8 mouse cellular contexts compared by ENCODE assay signal in the genomic region with DNA sequence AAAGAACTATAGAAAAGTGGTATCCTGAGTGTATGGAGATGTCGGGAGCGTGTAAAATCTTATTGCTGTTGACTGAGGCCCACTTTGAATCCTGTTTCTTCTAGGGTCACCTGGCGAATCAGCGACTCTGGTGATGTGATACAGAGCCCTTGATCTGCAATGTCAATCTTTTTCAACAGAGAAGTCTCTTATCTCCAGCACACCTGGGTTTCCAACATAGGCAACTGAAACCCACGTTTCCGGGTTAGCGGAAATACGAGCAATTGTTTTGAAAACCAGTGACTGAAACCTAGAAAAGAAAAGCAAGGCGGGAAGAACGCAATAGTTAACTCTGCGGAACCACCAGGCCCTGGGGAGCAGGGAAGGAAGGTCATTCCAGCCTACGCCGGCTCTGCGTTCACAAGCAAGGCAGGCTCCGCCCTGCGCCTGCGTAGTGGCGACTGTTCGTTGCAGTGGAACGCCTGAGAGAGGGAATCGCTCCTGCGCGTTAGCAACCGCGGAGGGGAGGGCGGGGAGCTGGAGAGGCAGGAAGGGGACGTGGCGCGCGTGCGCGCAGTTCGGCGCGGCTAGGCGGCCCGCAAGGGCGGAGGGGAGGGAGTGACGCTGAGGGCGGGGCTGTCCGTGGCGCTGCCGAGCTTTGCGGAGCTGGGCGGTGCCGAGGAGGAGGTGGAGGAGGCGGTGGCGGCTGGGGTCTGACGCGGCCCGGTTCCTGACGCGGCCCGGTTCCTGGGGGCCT. TPM values are rescaled to one million over a fixed set of nuclear protein-coding genes. Genes with fewer than 3 reads are reported as not detected.
DNase-seq lines count a peak whose midpoint lies in the region; ATAC-seq lines count a peak whose summit lies in the region.

A gene (plus strand): TSS at position 436 of the 736 bp plus-strand sequence.

- H3K4me3 ChIP-seq in intestine, embryonic 14.5 days (ENCODE audit: low read depth, low read length), result peak within 1 kb of the TSS; percentile 95

- H3K9ac ChIP-seq in intestine, embryonic 14.5 days (ENCODE audit: low read length), result peak within 1 kb of the TSS; percentile 99

- ATAC-seq in intestine, embryonic 14.5 days (replicated peaks; ENCODE audit: low FRiP score, low TSS enrichment, low read depth), result peak; percentile 97

- H3K9me3 ChIP-seq in intestine, embryonic 14.5 days (ENCODE audit: control insufficient read depth, low read length), result no peaks in the 10 kb centered on the region

- intact Hi-C loops in left cerebral cortex, postnatal 14 days (cut with DNase I), result loop anchor here (5.0 to 10.0 kb wide), 2 partner anchors 121 to 234 kb away; no protein-coding TSS in a partner anchor

- peaks cover 6% of the 10 kb centered on the region; the same call in 1 of the 2 replicates for H3K4me1 ChIP-seq in intestine, embryonic 14.5 days (replicated peaks; ENCODE audit: control insufficient read depth, insufficient read depth, low read length)

- H3K27me3 ChIP-seq in intestine, embryonic 14.5 days (replicated peaks; ENCODE audit: control insufficient read depth, insufficient read depth, low read length), result no peaks in the 10 kb centered on the region

- no peaks in the 10 kb centered on the region for H3K36me3 ChIP-seq in intestine, embryonic 14.5 days (ENCODE audit: control insufficient read depth, insufficient read depth, low read length)

- 1% methylated on average over 51 of the region's 54 CpGs for WGBS in intestine, embryonic 14.5 days

- peak within 1 kb of the TSS; percentile 99 for H3K27ac ChIP-seq in intestine, embryonic 14.5 days (ENCODE audit: low read depth)

- DNase-seq in adrenal gland, adult 18-20 months (ENCODE audit: low spot score in 2 of 2), result peak; percentile 95
- DNase-seq in embryo, embryonic 11 days, result peak; percentile 99
- DNase-seq in gastrocnemius, postnatal 25 days, result peak; percentile 99
- peak; percentile 98 for DNase-seq in intestine, embryonic 14.5 days (ENCODE audit: low spot score)
- peak; percentile 97 to 98 for DNase-seq in left cerebral cortex, postnatal 14 days (ENCODE audit: low spot score in 2 of 2)
- DNase-seq in mesoderm, embryonic 11.5 days (ENCODE audit: low read depth, low spot score), result peak; percentile 100
- DNase-seq in right cerebral cortex, postnatal 36 days (ENCODE audit: low spot score in 2 of 2), result peak; percentile 97
- peak; percentile 100 for DNase-seq in yolk sac, embryonic 10.5 days (ENCODE audit: low spot score)

- peak within 1 kb of the TSS; percentile 61 for H3K4me2 ChIP-seq in intestine, embryonic 14.5 days (ENCODE audit: low read length)

RNA-seq across cellular contexts. Expression of the gene that starts here (rescaled TPM):
- total RNA-seq in adrenal gland, adult 18-20 months (2021), result 100 to 1,000 TPM; 347 to 518 TPM
- total RNA-seq in gastrocnemius, postnatal 25 days (2021), result 100 to 1,000 TPM; 407 TPM
- 239 and 264 TPM in 2 replicates for polyA plus RNA-seq in intestine, embryonic 14.5 days (2014; fragmentation: Nextera tagmentation; extraction: Ambion mirVana)
- total RNA-seq in left cerebral cortex, postnatal 14 days (2021), result 100 to 1,000 TPM; 371 to 381 TPM

Comparison
In these comparisons a context has a peak if more than half of its experiments do, and no peak if none do; other contexts are left out.
1. Peak in every context shown above with its lines: DNase-seq, ATAC-seq, H3K4me3 ChIP-seq and H3K27ac ChIP-seq.